Mouse (Mus musculus) kidney, postnatal 14 days (tissue): ENCODE data around the gene Ap2a1.
"Not testable (repeated sequence)": the region's sequence is repeated elsewhere in the genome, so short reads cannot be mapped to it uniquely, and the experiment has no call there.

Experiments used
- DNase-seq: peaks from one replicate; pipeline ENCODE4 v3.0.0; 2022; ENCODE audit warnings: mixed read lengths

Ap2a1 gene

GRCm38 (mm10) chr7:44892276-44892921 lies 36.9 kb downstream of the Ap2a1 start, which contains the start of gene Med25:
Med25 (minus strand) TSS chr7:44892712.
- DNase-seq = peak; percentile 96

- peak; percentile 31 for DNase-seq
These were observed 37.7 kb downstream of the Ap2a1 start for GRCm38 (mm10) chr7:44891611-44892010.

GRCm38 (mm10) chr7:44890737-44891136 lies 38.6 kb downstream of the Ap2a1 start:
- no peak for DNase-seq

- no peak for DNase-seq
These were observed 39.1 kb downstream of the Ap2a1 start for GRCm38 (mm10) chr7:44890180-44890579.

GRCm38 (mm10) chr7:44888256-44889105 lies 40.8 kb downstream of the Ap2a1 start:
- no peak for DNase-seq

- DNase-seq = no peak
These were observed 42.3 kb downstream of the Ap2a1 start for GRCm38 (mm10) chr7:44886964-44887363.

DNA sequence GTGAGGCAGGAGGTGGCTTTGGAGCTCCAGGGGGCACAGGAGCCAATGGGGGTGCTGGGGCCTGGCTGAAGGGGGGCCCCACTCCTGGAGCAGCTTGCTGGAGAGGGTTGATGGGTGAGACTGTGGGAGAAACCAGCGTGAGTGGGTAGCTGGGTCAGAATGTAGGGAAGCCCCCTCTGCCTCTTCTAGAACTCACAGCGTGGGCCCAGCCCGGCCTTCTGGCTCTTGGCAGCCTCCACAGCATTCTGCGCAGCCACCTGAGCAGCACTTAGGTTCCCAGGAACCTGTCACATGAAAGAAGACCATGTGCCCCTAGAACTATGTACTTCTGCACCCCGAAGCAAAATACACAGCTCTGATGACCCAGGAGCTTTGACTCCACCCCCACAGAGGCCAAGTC lies 44.7 kb downstream of the Ap2a1 start:
- no peak for DNase-seq

DNA sequence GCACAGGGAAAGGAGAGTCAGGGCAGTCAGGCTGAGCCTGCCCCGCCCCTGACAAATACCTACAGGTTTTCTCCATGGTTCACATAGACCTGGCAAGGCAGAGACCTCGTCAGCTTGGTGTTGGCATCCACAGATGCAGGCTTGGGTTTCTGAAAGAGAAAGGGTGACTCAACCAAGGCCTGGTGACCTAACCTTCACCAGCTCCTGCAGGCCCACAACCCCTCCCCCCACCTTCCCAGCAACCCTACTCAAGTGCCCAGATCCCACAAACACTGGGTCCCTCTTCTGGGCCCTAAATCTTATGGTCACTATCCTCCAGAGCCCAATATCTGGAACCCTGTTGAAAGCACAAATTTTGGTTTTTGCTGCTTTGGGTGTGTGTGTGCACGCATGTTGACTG lies 46.3 kb downstream of the Ap2a1 start:
- DNase-seq = no peak

GRCm38 (mm10) chr7:44877833-44878232 lies 51.5 kb downstream of the Ap2a1 start:
- no peak for DNase-seq

- not testable (repeated sequence) for DNase-seq
These were observed 57.5 kb downstream of the Ap2a1 start for GRCm38 (mm10) chr7:44871774-44872173.

DNA sequence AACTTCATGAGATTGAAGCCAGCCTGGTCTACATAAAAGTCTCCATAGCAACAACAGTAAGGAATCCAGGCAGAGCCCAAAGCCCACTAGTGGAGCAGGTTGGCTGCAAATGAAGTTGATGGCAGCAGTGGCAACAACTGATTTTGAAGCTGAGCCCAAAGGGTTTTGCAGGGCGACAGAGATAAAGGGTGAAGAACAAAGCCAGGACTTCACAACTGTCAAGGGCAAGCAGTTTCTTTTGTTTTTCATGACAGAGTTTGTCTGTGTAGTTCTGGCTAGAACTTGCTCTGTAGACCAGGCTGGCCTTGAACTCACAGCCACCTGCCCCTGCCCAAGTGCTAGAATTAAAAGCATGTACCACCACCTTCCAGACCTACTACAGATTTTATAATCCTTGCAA lies 58.1 kb downstream of the Ap2a1 start:
- no peak for DNase-seq

DNA sequence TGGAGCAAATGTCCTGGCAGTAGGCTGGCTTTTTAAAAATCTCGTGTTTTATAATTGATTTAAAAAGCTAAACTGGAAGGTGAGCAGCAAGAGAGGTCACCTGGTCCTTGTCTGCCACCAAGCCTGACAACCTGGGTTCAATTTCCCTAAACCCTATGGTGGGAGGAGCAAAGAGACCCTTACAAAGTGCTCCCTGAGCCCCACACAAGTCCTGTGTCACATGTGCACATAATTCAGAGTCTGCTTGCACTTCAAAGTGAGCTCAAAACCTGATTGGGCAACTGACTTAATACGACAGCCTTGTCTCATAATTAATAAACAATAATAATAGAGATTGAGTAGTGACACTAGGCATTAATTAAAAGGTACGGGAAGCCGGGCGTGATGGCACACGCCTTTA lies 58.7 kb downstream of the Ap2a1 start:
- DNase-seq = no peak

DNA sequence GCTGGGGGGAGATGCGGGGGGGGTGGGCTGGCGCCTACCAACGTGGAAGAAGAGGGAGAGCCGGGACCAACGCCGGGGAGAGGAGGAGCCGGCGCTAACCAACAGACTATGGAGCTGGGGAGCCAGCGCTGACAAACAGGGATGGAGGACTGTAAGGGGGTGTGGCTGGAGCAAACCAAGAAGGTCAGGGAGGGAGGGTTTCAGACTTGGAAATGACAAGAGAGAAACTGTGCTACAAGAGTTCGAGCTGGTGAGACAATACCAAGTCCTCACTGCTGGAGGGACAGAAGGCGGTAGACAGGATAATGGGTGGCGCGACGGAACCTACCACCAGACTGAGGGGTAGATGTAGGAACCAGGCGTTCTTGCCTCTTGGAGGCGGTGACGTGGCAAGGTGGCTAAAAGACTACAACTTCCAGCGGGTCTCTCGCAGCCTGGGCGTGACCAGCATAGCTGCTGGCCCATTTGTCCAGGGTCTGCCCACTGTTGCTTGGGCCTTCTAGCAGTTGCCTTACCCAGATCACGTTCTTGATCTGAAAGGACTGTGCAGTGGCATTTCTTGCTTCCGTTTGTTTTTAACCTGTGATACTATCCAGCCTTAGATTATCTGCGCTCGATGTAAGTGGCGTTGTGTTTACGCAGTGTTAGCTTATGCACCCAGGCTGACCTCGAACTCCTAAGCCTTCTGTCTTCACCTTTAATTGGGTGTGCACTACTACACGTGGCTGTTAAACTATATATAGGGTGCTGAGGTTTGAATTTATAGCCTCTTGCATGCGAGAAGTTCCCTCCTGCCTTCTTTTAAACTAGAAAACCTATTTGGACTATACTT lies 59.4 kb downstream of the Ap2a1 start, which contains the start of gene Ptov1:
Gene Ptov1, minus strand, starts transcription at position 92 of the 832 bp plus-strand sequence.
- peak; percentile 95 for DNase-seq

DNA sequence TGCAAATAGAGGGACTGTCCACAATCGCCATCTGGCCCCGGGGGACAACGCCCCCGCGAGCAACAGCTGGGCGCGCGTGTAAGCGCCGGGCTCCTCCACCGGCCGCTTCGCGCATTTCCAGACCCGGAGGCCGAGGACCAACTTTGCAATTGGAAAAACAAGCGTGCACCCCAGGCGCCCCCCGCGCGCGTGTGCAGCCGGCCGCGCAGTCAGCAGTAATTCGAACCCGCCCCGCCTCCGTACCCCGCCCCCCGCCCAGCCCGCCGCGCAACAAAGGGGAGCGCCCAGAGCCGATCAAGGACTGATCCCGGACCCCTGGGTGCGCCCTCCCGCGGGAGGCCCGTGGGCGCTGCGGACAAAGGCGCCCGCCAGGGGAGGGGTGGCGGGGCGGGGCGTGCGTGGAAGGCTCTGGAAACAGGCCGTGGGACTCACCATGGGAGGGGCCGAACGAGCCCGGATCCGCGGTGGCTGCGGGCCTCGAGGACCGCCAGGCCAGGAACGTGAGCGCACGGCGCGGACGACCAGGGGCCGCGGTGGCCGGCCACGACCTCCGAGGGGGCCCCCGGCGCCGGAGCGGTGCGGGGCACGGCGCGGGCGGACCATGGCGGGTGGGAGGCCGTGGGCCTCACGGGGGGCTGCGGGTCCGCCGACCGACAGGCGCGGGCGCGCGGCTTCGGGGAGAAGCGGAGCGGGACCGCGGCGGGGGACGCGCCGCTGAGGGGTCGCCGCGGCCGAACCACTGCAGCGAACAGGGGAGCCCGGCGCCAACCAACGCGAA lies 60.2 kb downstream of the Ap2a1 start:
- DNase-seq = peak; percentile 85

DNA sequence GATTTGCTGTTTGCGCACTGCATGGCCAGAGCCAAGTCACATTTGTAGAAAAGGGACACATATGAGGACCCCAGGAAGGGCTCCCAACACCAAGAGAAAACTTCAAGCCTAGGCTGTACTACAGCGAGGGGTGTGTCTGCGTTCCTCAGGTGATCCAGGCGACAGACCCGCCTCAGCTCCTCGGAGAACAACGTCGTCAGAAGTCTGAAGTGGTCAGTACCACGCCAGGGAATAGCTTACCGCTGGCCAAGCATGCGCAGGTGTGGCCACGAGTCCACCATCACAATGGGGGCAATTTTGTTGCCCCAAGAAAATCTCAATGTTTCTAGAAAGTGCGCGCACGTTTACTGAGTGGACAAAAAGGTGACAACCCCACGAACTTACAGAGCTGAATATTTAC lies 60.8 kb downstream of the Ap2a1 start:
- peak; percentile 50 for DNase-seq

- DNase-seq = no peak
These were observed 61.5 kb downstream of the Ap2a1 start for GRCm38 (mm10) chr7:44867802-44868201.

- DNase-seq = no peak
These were observed 62.1 kb downstream of the Ap2a1 start for GRCm38 (mm10) chr7:44867010-44867702.

- peak; percentile 77 for DNase-seq
These were observed 62.9 kb downstream of the Ap2a1 start for GRCm38 (mm10) chr7:44866276-44867009.

- no peak for DNase-seq
These were observed 64.4 kb downstream of the Ap2a1 start for GRCm38 (mm10) chr7:44864595-44865542.

- no peak for DNase-seq
These were observed 65.3 kb downstream of the Ap2a1 start for GRCm38 (mm10) chr7:44863982-44864494.
